ENCODE assay signal across 8 mouse cellular contexts in genomic region chr3:90052351-90053241, GRCm38 (mm10). TPM values are rescaled to one million over a fixed set of nuclear protein-coding genes. Genes with fewer than 3 reads are reported as not detected.
DNase-seq lines count a peak whose midpoint lies in the region; ATAC-seq and TF ChIP-seq lines count a peak whose summit lies in the region.

Gene Ubap2l (minus strand): TSS chr3:90052628.

- DNase-seq in 3134 (ENCODE audit: extremely low read depth, insufficient read length, low spot score): peak; percentile 99
- DNase-seq in adrenal gland, postnatal 36 days: peak; percentile 95 to 96
- DNase-seq in heart, adult 18-20 months: peak; percentile 94 to 96
- DNase-seq in kidney, adult 2 months: peak; percentile 98
- DNase-seq in spleen, adult 2 months (ENCODE audit: low read depth in 1 of 2, low spot score in 2 of 2): peak; percentile 90 to 96

- peak within 1 kb of the TSS; percentile 81 for H3K4me3 ChIP-seq in embryonic facial prominence, embryonic 13.5 days
- peak within 1 kb of the TSS; percentile 92 for H3K4me3 ChIP-seq in kidney, adult 2 months (ENCODE audit: insufficient read depth, low read depth, low read length)
- H3K4me3 ChIP-seq in limb, embryonic 12.5 days (replicated peaks): peak within 1 kb of the TSS; percentile 85
- peak within 1 kb of the TSS; percentile 95 for H3K4me3 ChIP-seq in midbrain, embryonic 15.5 days
- H3K4me3 ChIP-seq in spleen, adult 2 months (ENCODE audit: extremely low read depth, insufficient read depth, insufficient read length): peak within 1 kb of the TSS; percentile 99

- peak; percentile 91 for ATAC-seq in embryonic facial prominence, embryonic 13.5 days (ENCODE audit: insufficient number of reproducible peaks, insufficient read depth, low FRiP score, low TSS enrichment, low read depth)
- peak; percentile 92 for ATAC-seq in limb, embryonic 12.5 days (ENCODE audit: insufficient number of reproducible peaks, insufficient read depth, low FRiP score, low TSS enrichment, low read depth)
- ATAC-seq in midbrain, embryonic 15.5 days (replicated peaks): peak; percentile 95

- no peak for TF ChIP-seq CTCF in kidney, adult 2 months (conservative IDR thresholded peaks at IDR 0.05; ENCODE audit: insufficient read depth, insufficient read length, low read depth, low read length)
- TF ChIP-seq CTCF in spleen, adult 2 months (IDR thresholded peaks at IDR 0.05; ENCODE audit: extremely low read depth, insufficient read depth, insufficient read length, insufficient replicate concordance): no peak

- no peaks in the 10 kb centered on the region for H3K9me3 ChIP-seq in embryonic facial prominence, embryonic 13.5 days
- no peaks in the 10 kb centered on the region for H3K9me3 ChIP-seq in limb, embryonic 12.5 days
- no peaks in the 10 kb centered on the region for H3K9me3 ChIP-seq in midbrain, embryonic 15.5 days

- H3K27me3 ChIP-seq in embryonic facial prominence, embryonic 13.5 days: no peaks in the 10 kb centered on the region
- H3K27me3 ChIP-seq in kidney, adult 2 months (replicated peaks; ENCODE audit: control insufficient read depth, insufficient read depth, low read length): no peaks in the 10 kb centered on the region
- H3K27me3 ChIP-seq in limb, embryonic 12.5 days: no peaks in the 10 kb centered on the region
- no peaks in the 10 kb centered on the region for H3K27me3 ChIP-seq in midbrain, embryonic 15.5 days (replicated peaks)
- no peaks in the 10 kb centered on the region; the same call in 1 of the 2 replicates for H3K27me3 ChIP-seq in spleen, adult 2 months (ENCODE audit: control insufficient read depth, insufficient read depth, low read length)

- peak within 1 kb of the TSS; percentile 74 for H3K4me2 ChIP-seq in embryonic facial prominence, embryonic 13.5 days
- H3K4me2 ChIP-seq in limb, embryonic 12.5 days: peak within 1 kb of the TSS; percentile 76
- H3K4me2 ChIP-seq in midbrain, embryonic 15.5 days: peak within 1 kb of the TSS; percentile 77

- H3K9ac ChIP-seq in embryonic facial prominence, embryonic 13.5 days: peak within 1 kb of the TSS; percentile 96
- H3K9ac ChIP-seq in limb, embryonic 12.5 days (replicated peaks): peak within 1 kb of the TSS; percentile 98
- peak within 1 kb of the TSS; percentile 97 for H3K9ac ChIP-seq in midbrain, embryonic 15.5 days

- H3K36me3 ChIP-seq in embryonic facial prominence, embryonic 13.5 days: peaks cover 30% of the 10 kb centered on the region
- peaks cover 3% of the 10 kb centered on the region for H3K36me3 ChIP-seq in kidney, adult 2 months (ENCODE audit: control insufficient read depth, insufficient read depth, low read length)
- H3K36me3 ChIP-seq in limb, embryonic 12.5 days: peaks cover 30% of the 10 kb centered on the region
- peaks cover 6% of the 10 kb centered on the region; the same call in 1 of the 2 replicates for H3K36me3 ChIP-seq in midbrain, embryonic 15.5 days (replicated peaks)
- peaks cover 10% of the 10 kb centered on the region for H3K36me3 ChIP-seq in spleen, adult 2 months (ENCODE audit: control insufficient read depth, insufficient read depth, low read length)

- peak within 1 kb of the TSS; percentile 97 for H3K27ac ChIP-seq in embryonic facial prominence, embryonic 13.5 days
- H3K27ac ChIP-seq in kidney, adult 2 months (ENCODE audit: insufficient read depth, low read depth, low read length): peak within 1 kb of the TSS; percentile 84
- peak within 1 kb of the TSS; percentile 97 for H3K27ac ChIP-seq in limb, embryonic 12.5 days
- H3K27ac ChIP-seq in midbrain, embryonic 15.5 days: peak within 1 kb of the TSS; percentile 94
- H3K27ac ChIP-seq in spleen, adult 2 months (ENCODE audit: insufficient read depth, low read length): peak within 1 kb of the TSS; percentile 95

- TF ChIP-seq POLR2A in kidney, adult 2 months (IDR thresholded peaks at IDR 0.05; ENCODE audit: low read depth, low read length): peak; percentile 65
- peak; percentile 57 for TF ChIP-seq POLR2A in spleen, adult 2 months (IDR thresholded peaks at IDR 0.05; ENCODE audit: low read depth, low read length)

- WGBS in embryonic facial prominence, embryonic 13.5 days: under 1% methylated on average over 73 of the region's 81 CpGs
- under 1% methylated on average over 80 of the region's 81 CpGs for WGBS in kidney, adult 2 months
- 1% methylated on average over 78 of the region's 81 CpGs for WGBS in limb, embryonic 12.5 days
- WGBS in midbrain, embryonic 15.5 days: under 1% methylated on average over 79 of the region's 81 CpGs
- WGBS in spleen, adult 2 months: under 1% methylated on average over 78 of the region's 81 CpGs

- peaks cover 29% of the 10 kb centered on the region for H3K4me1 ChIP-seq in embryonic facial prominence, embryonic 13.5 days
- H3K4me1 ChIP-seq in kidney, adult 2 months (ENCODE audit: control insufficient read depth, insufficient read depth, low read length): peaks cover 3% of the 10 kb centered on the region
- peaks cover 22% of the 10 kb centered on the region for H3K4me1 ChIP-seq in limb, embryonic 12.5 days (replicated peaks)
- H3K4me1 ChIP-seq in midbrain, embryonic 15.5 days: peaks cover 47% of the 10 kb centered on the region
- peaks cover 2% of the 10 kb centered on the region for H3K4me1 ChIP-seq in spleen, adult 2 months (ENCODE audit: control insufficient read depth, insufficient read depth, insufficient read length)

RNA-seq across cellular contexts. Expression of gene Ubap2l, which starts in this region (rescaled TPM):
- total RNA-seq in adrenal gland, postnatal 36 days (2021): 100 to 1,000 TPM; 146 to 159 TPM
- polyA plus RNA-seq in embryonic facial prominence, embryonic 13.5 days (2015; fragmentation: Nextera tagmentation; extraction: Ambion mirVana): 231 and 255 TPM in 2 replicates
- total RNA-seq in heart, adult 18-20 months (2021): 100 to 1,000 TPM in 1 of 2 experiments, 10 to 100 TPM in 1; 83.7 to 107 TPM
- 105 and 108 TPM in 2 replicates for polyA plus RNA-seq in kidney, adult 2 months (2012; rRNA removed)
- 191 and 212 TPM in 2 replicates for polyA plus RNA-seq in limb, embryonic 12.5 days (2016; fragmentation: Nextera tagmentation; extraction: Ambion mirVana)
- 126 and 135 TPM in 2 replicates for polyA plus RNA-seq in midbrain, embryonic 15.5 days (2015; fragmentation: Nextera tagmentation; extraction: Ambion mirVana)
- polyA plus RNA-seq in spleen, adult 2 months (2012; rRNA removed): 81.5 and 85.5 TPM in 2 replicates

Comparison
In these comparisons a context has a peak if more than half of its experiments do, and no peak if none do; other contexts are left out.
1. Peak in every context shown above with its lines: DNase-seq, ATAC-seq, H3K4me3 ChIP-seq and H3K27ac ChIP-seq.